Mouse (Mus musculus): ENCODE measurements around the gene Efna5. TPM values are rescaled to one million over a fixed set of nuclear protein-coding genes. Genes with fewer than 3 reads are reported as not detected.

Gene Efna5
- polyA plus RNA-seq, 1 experiment: 0.42 TPM

GRCm38 (mm10) chr17:62871191-62871590 is 9.9 kb downstream of the Efna5 start:
- no peaks in the 10 kb centered on the region for H3K4me1 ChIP-seq (ENCODE audit: control insufficient read depth, insufficient read depth, low read length)
- H3K4me3 ChIP-seq (ENCODE audit: control insufficient read depth, low read depth, low read length): no peak overlapping the region

GRCm38 (mm10) chr17:62870446-62870845 is 10.7 kb downstream of the Efna5 start:
- Histone ChIP-seq H3K36me3 (ENCODE audit: control insufficient read depth, insufficient read depth, low read length) (no peaks in the 10 kb centered on the region), H3K27ac (ENCODE audit: control insufficient read depth, insufficient read depth, low read depth, low read length) (no peak overlapping the region), H3K4me1 (ENCODE audit: control insufficient read depth, insufficient read depth, low read length) (no peaks in the 10 kb centered on the region), H3K4me3 (ENCODE audit: control insufficient read depth, low read depth, low read length) (no peak overlapping the region), H3K27me3 (ENCODE audit: control insufficient read depth, insufficient read depth, low read length) (no peaks in the 10 kb centered on the region)
- TF ChIP-seq CTCF (IDR thresholded peaks at IDR 0.05; ENCODE audit: control insufficient read depth, insufficient read depth, insufficient replicate concordance, low read depth, low read length): no peak
- TF ChIP-seq POLR2A (IDR thresholded peaks at IDR 0.05; ENCODE audit: control insufficient read depth, low read depth, low read length): no peak

More at GRCm38 (mm10) chr17:62871191-62871590, 9.9 kb downstream of the Efna5 start:
- Histone ChIP-seq H3K27me3 (ENCODE audit: control insufficient read depth, insufficient read depth, low read length) (no peaks in the 10 kb centered on the region), H3K27ac (ENCODE audit: control insufficient read depth, insufficient read depth, low read depth, low read length) (no peak overlapping the region), H3K36me3 (ENCODE audit: control insufficient read depth, insufficient read depth, low read length) (no peaks in the 10 kb centered on the region)
- TF ChIP-seq POLR2A (IDR thresholded peaks at IDR 0.05; ENCODE audit: control insufficient read depth, low read depth, low read length): no peak
- TF ChIP-seq CTCF (IDR thresholded peaks at IDR 0.05; ENCODE audit: control insufficient read depth, insufficient read depth, insufficient replicate concordance, low read depth, low read length): no peak

- TF ChIP-seq CTCF (IDR thresholded peaks at IDR 0.05; ENCODE audit: control insufficient read depth, insufficient read depth, insufficient replicate concordance, low read depth, low read length): no peak
- TF ChIP-seq POLR2A (IDR thresholded peaks at IDR 0.05; ENCODE audit: control insufficient read depth, low read depth, low read length): no peak
- Histone ChIP-seq H3K27me3 (ENCODE audit: control insufficient read depth, insufficient read depth, low read length) (no peaks in the 10 kb centered on the region), H3K27ac (ENCODE audit: control insufficient read depth, insufficient read depth, low read depth, low read length) (no peak overlapping the region), H3K4me1 (ENCODE audit: control insufficient read depth, insufficient read depth, low read length) (no peaks in the 10 kb centered on the region), H3K36me3 (ENCODE audit: control insufficient read depth, insufficient read depth, low read length) (no peaks in the 10 kb centered on the region), H3K4me3 (ENCODE audit: control insufficient read depth, low read depth, low read length) (no peak overlapping the region)
Observed at GRCm38 (mm10) chr17:62864966-62865365, 16.2 kb downstream of the Efna5 start.

GRCm38 (mm10) chr17:62863004-62863403 is 18.1 kb downstream of the Efna5 start:
- no peak overlapping the region for H3K4me3 ChIP-seq (ENCODE audit: control insufficient read depth, low read depth, low read length)
- H3K4me1 ChIP-seq (ENCODE audit: control insufficient read depth, insufficient read depth, low read length): no peaks in the 10 kb centered on the region
- H3K27ac ChIP-seq (ENCODE audit: control insufficient read depth, insufficient read depth, low read depth, low read length): no peak overlapping the region
- no peak for TF ChIP-seq CTCF (IDR thresholded peaks at IDR 0.05; ENCODE audit: control insufficient read depth, insufficient read depth, insufficient replicate concordance, low read depth, low read length)
- TF ChIP-seq POLR2A (IDR thresholded peaks at IDR 0.05; ENCODE audit: control insufficient read depth, low read depth, low read length): no peak
- no peaks in the 10 kb centered on the region for H3K27me3 ChIP-seq (ENCODE audit: control insufficient read depth, insufficient read depth, low read length)
- H3K36me3 ChIP-seq (ENCODE audit: control insufficient read depth, insufficient read depth, low read length): no peaks in the 10 kb centered on the region

GRCm38 (mm10) chr17:62862298-62862999 is 18.7 kb downstream of the Efna5 start:
- Histone ChIP-seq H3K4me3 (ENCODE audit: control insufficient read depth, low read depth, low read length) (no peak overlapping the region), H3K27me3 (ENCODE audit: control insufficient read depth, insufficient read depth, low read length) (no peaks in the 10 kb centered on the region), H3K36me3 (ENCODE audit: control insufficient read depth, insufficient read depth, low read length) (no peaks in the 10 kb centered on the region), H3K27ac (ENCODE audit: control insufficient read depth, insufficient read depth, low read depth, low read length) (no peak overlapping the region), H3K4me1 (ENCODE audit: control insufficient read depth, insufficient read depth, low read length) (no peaks in the 10 kb centered on the region)
- no peak for TF ChIP-seq CTCF (IDR thresholded peaks at IDR 0.05; ENCODE audit: control insufficient read depth, insufficient read depth, insufficient replicate concordance, low read depth, low read length)
- TF ChIP-seq POLR2A (IDR thresholded peaks at IDR 0.05; ENCODE audit: control insufficient read depth, low read depth, low read length): no peak

- Histone ChIP-seq H3K4me1 (ENCODE audit: control insufficient read depth, insufficient read depth, low read length) (no peaks in the 10 kb centered on the region), H3K4me3 (ENCODE audit: control insufficient read depth, low read depth, low read length) (no peak overlapping the region), H3K27ac (ENCODE audit: control insufficient read depth, insufficient read depth, low read depth, low read length) (no peak overlapping the region), H3K27me3 (ENCODE audit: control insufficient read depth, insufficient read depth, low read length) (no peaks in the 10 kb centered on the region), H3K36me3 (ENCODE audit: control insufficient read depth, insufficient read depth, low read length) (no peaks in the 10 kb centered on the region)
- TF ChIP-seq CTCF (IDR thresholded peaks at IDR 0.05; ENCODE audit: control insufficient read depth, insufficient read depth, insufficient replicate concordance, low read depth, low read length) (no peak), POLR2A (IDR thresholded peaks at IDR 0.05; ENCODE audit: control insufficient read depth, low read depth, low read length) (no peak)
Observed at GRCm38 (mm10) chr17:62857275-62857674, 23.8 kb downstream of the Efna5 start.

- Histone ChIP-seq H3K27me3 (ENCODE audit: control insufficient read depth, insufficient read depth, low read length) (no peaks in the 10 kb centered on the region), H3K36me3 (ENCODE audit: control insufficient read depth, insufficient read depth, low read length) (no peaks in the 10 kb centered on the region), H3K27ac (ENCODE audit: control insufficient read depth, insufficient read depth, low read depth, low read length) (no peak overlapping the region), H3K4me1 (ENCODE audit: control insufficient read depth, insufficient read depth, low read length) (no peaks in the 10 kb centered on the region), H3K4me3 (ENCODE audit: control insufficient read depth, low read depth, low read length) (no peak overlapping the region)
- no peak for TF ChIP-seq POLR2A (IDR thresholded peaks at IDR 0.05; ENCODE audit: control insufficient read depth, low read depth, low read length)
Observed at GRCm38 (mm10) chr17:62853741-62854140, 27.4 kb downstream of the Efna5 start.

Data from testis, adult 2 months (tissue).